Mouse (Mus musculus): ENCODE measurements around the gene Tarsl2.

GRCm38 (mm10) chr7:65610673-65611072, 34.0 kb upstream of the Tarsl2 start:
- no peak for TF ChIP-seq CTCF (conservative IDR thresholded peaks at IDR 0.05 in 1 of 2, IDR thresholded peaks at IDR 0.05 in 1 of 2; ENCODE audit: low read depth in 2 of 2, low read length in 2 of 2)
- no peak for TF ChIP-seq ZKSCAN1 (IDR thresholded peaks at IDR 0.05; ENCODE audit: borderline replicate concordance, low read depth, low read length)

All from CH12.LX (cell line).